Mouse (Mus musculus): Measurements from ENCODE around the gene Jazf1.

GRCm38 (mm10) chr6:52819353-52819752 lies 249.1 kb downstream of the Jazf1 start:
- no peak for TF ChIP-seq CTCF (IDR thresholded peaks at IDR 0.05; ENCODE audit: extremely low read depth, insufficient read length, insufficient replicate concordance, low read depth, low read length)
- TF ChIP-seq POLR2A (IDR thresholded peaks at IDR 0.05; ENCODE audit: low read depth, low read length), result no peak
